In genomic region chr7:137316926-137317658, GRCm38 (mm10) we compare ENCODE assay signal across 9 mouse cellular contexts. TPM values are rescaled to one million over a fixed set of nuclear protein-coding genes. Genes with fewer than 3 reads are reported as not detected.
DNase-seq lines count a peak whose midpoint lies in the region; ATAC-seq and TF ChIP-seq lines count a peak whose summit lies in the region.
"Had no signal": no experiment of that assay in that cellular context is flagged by ENCODE, and none has a peak within 500 bp of the region (broad histone marks: within the 10 kb centered on the region; RNA-seq: fewer than 3 reads in every experiment).

No protein-coding gene starts in this region.

- intact Hi-C loops in gastrocnemius, adult 2 months (cut with DNase I) = loop anchor here (10.0 kb wide), 1 partner anchor 242 kb away; no protein-coding TSS in a partner anchor

- no peaks in the 10 kb centered on the region for H3K9me3 ChIP-seq in embryonic facial prominence, embryonic 11.5 days (replicated peaks; ENCODE audit: control insufficient read depth, low read length)
- H3K9me3 ChIP-seq in hindbrain, embryonic 14.5 days (ENCODE audit: control insufficient read depth, low read length) = no peaks in the 10 kb centered on the region

- peak overlapping the region; percentile 53 for H3K4me2 ChIP-seq in embryonic facial prominence, embryonic 11.5 days (ENCODE audit: low read depth, low read length)
- H3K4me2 ChIP-seq in hindbrain, embryonic 14.5 days (replicated peaks) = peak overlapping the region; percentile 64

- no peak for TF ChIP-seq CTCF in gastrocnemius, adult 2 months (IDR thresholded peaks at IDR 0.05)

- no peak for ATAC-seq in embryonic facial prominence, embryonic 11.5 days (replicated peaks; ENCODE audit: insufficient number of reproducible peaks, low FRiP score, low TSS enrichment, low read depth)
- ATAC-seq in hindbrain, embryonic 14.5 days (ENCODE audit: low FRiP score) = peak; percentile 8; the same call in 1 of the 2 replicates

- H3K4me3 ChIP-seq in gastrocnemius, adult 2 months = peak overlapping the region; percentile 68
- H3K4me3 ChIP-seq in embryonic facial prominence, embryonic 11.5 days (ENCODE audit: low read depth, low read length) = peak overlapping the region; percentile 29
- H3K4me3 ChIP-seq in hindbrain, embryonic 14.5 days (replicated peaks; ENCODE audit: low read length) = peak overlapping the region; percentile 61

- H3K36me3 ChIP-seq in embryonic facial prominence, embryonic 11.5 days (replicated peaks; ENCODE audit: control insufficient read depth, insufficient read depth, low read depth, low read length) = no peaks in the 10 kb centered on the region
- no peaks in the 10 kb centered on the region; the same call in 1 of the 2 replicates for H3K36me3 ChIP-seq in hindbrain, embryonic 14.5 days (replicated peaks; ENCODE audit: control insufficient read depth, insufficient read depth)

- H3K4me1 ChIP-seq in embryonic facial prominence, embryonic 11.5 days (ENCODE audit: control insufficient read depth, insufficient read depth, low read length) = peaks cover 13% of the 10 kb centered on the region
- peaks cover 45% of the 10 kb centered on the region for H3K4me1 ChIP-seq in hindbrain, embryonic 14.5 days (replicated peaks; ENCODE audit: control insufficient read depth, insufficient read depth, low read length)

- under 1% methylated on average over 39 of the region's 39 CpGs for WGBS in embryonic facial prominence, embryonic 11.5 days
- WGBS in hindbrain, embryonic 14.5 days = under 1% methylated on average over 39 of the region's 39 CpGs

- H3K27me3 ChIP-seq in embryonic facial prominence, embryonic 11.5 days (ENCODE audit: control insufficient read depth, insufficient read depth, low read length) = peaks cover 64% of the 10 kb centered on the region
- peaks cover 48% of the 10 kb centered on the region for H3K27me3 ChIP-seq in hindbrain, embryonic 14.5 days (ENCODE audit: control insufficient read depth, insufficient read depth, low read length)

- peak overlapping the region; percentile 49 for H3K27ac ChIP-seq in gastrocnemius, adult 2 months
- H3K27ac ChIP-seq in embryonic facial prominence, embryonic 11.5 days (replicated peaks; ENCODE audit: low read depth, low read length) = 0 out of 2 replicates have a peak overlapping the region, but pooled peaks have one; percentile 8
- peak overlapping the region; percentile 98 for H3K27ac ChIP-seq in hindbrain, embryonic 14.5 days
- H3K27ac ChIP-seq: liver, embryonic 14.5 days had no signal

- peak overlapping the region; percentile 53 for H3K9ac ChIP-seq in embryonic facial prominence, embryonic 11.5 days (replicated peaks; ENCODE audit: low read length)
- peak overlapping the region; percentile 96 for H3K9ac ChIP-seq in hindbrain, embryonic 14.5 days
- H3K9ac ChIP-seq: liver, embryonic 14.5 days had no signal

- DNase-seq in gastrocnemius, adult 2 months = peak; percentile 51
- DNase-seq in gastrocnemius, postnatal 25 days = no peak
- DNase-seq in embryonic facial prominence, embryonic 11.5 days (ENCODE audit: low spot score) = peak; percentile 40
- peak; percentile 33 for DNase-seq in hindbrain, embryonic 14.5 days (ENCODE audit: low spot score)
- DNase-seq in neural tube, embryonic 10.5 days (ENCODE audit: extremely low spot score, low spot score) = peak; percentile 74
- no peak for DNase-seq in urinary bladder, postnatal 36 days (ENCODE audit: low spot score in 2 of 2)
- DNase-seq in urinary bladder, postnatal 25 days (ENCODE audit: low spot score) = no peak
- DNase-seq in left cerebral cortex, adult 8-10 months (ENCODE audit: low spot score in 2 of 2) = no peak

RNA-seq across cellular contexts. Expression of gene Ebf3, which starts 2.8 kb away (rescaled TPM):
- total RNA-seq in gastrocnemius, adult 2 months (2021) = 1 to 10 TPM; 7.2 to 7.7 TPM
- 1 to 10 TPM; 6.6 to 8.6 TPM for total RNA-seq in gastrocnemius, postnatal 25 days (2021)
- 7.2 and 7.9 TPM in 2 replicates for polyA plus RNA-seq in embryonic facial prominence, embryonic 11.5 days (2014; fragmentation: Nextera tagmentation; extraction: Ambion mirVana)
- polyA plus RNA-seq in hindbrain, embryonic 14.5 days (2014; fragmentation: Nextera tagmentation; extraction: Ambion mirVana) = 26.9 and 32.8 TPM in 2 replicates
- 1 to 10 TPM in 2 of 4 experiments, under 1 TPM in 2; 0.64 to 2.6 (median 1.1) TPM for total RNA-seq in left cerebral cortex, adult 8-10 months (2022)

Comparison
In these comparisons a context has a peak if more than half of its experiments do, and no peak if none do; other contexts are left out.
1. DNase-seq: peak in gastrocnemius, adult 2 months (single experiment), embryonic facial prominence, embryonic 11.5 days (single experiment), hindbrain, embryonic 14.5 days (single experiment) and neural tube, embryonic 10.5 days (single experiment); none in gastrocnemius, postnatal 25 days (single experiment), urinary bladder, postnatal 36 days (0 of 2), urinary bladder, postnatal 25 days (single experiment) and left cerebral cortex, adult 8-10 months (0 of 2).
2. H3K27ac ChIP-seq: peak in every context shown above with its lines; median percentile 98 in hindbrain, embryonic 14.5 days; 49 in gastrocnemius, adult 2 months; 8 in embryonic facial prominence, embryonic 11.5 days.
3. Peak in every context shown above with its lines, with median percentiles within 50 percentile points of each other: H3K4me3 ChIP-seq.